Mouse (Mus musculus): ENCODE measurements around the gene Sike1.

GRCm38 (mm10) chr3:102997591-102997990 is 2.1 kb downstream of the Sike1 start:
- TF ChIP-seq CTCF (IDR thresholded peaks at IDR 0.05; ENCODE audit: borderline replicate concordance, control insufficient read depth, extremely low read depth, insufficient read depth, low read length, poor library complexity) = no peak
- TF ChIP-seq POLR2A (IDR thresholded peaks at IDR 0.05; ENCODE audit: control insufficient read depth, extremely low read depth, insufficient read depth, low read length, poor library complexity) = no peak

Measured in thymus, adult 2 months (tissue).